Mouse (Mus musculus): ENCODE data around the gene Tspan7. TPM values are rescaled to one million over a fixed set of nuclear protein-coding genes. Genes with fewer than 3 reads are reported as not detected.

Tspan7 gene
- total and polyA plus RNA-seq, 2 experiments from 2014 or later = 70.8 to 91.9 TPM

DNA sequence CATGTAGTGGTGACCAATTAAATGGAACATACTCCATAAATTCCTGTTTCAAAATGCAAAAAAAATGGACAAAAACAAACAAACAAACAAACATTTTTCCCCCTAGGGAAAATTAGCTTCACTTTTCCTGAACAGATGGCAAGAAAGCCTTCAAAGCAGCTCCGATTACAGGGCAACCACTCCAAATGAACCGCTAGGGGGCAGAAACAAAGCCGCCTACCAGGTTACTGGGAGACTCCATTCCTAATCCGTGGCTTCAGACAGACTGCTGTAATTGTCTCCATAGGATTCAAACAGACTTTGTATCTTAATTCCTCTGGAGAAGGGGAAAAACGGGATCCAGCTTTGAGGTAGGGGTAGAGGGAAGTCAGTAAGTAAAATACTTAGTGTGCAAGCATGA lies 132.2 kb downstream of the Tspan7 start:
- 17% methylated on average over 5 of the region's 5 CpGs for WGBS
- peak; percentile 13 for DNase-seq (ENCODE audit: low spot score)

DNA sequence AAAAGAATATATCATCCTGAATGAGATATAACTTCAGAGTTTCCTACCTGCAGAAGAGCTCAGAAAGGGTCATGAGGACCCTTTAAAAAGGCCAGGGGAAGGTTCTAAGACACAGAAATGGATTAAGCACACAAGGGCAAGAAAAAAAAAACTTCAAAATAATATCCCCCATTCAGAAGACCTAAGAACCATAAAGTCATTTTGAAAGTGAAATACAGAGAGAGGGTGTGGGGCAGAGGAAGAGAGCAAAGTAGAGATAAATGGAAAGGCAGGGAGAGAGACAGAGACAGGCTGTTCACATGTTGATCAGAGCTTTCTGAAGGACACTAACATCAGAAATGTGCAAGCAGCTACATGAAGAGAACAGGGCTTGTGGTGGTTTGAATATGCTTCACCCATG lies 156.1 kb downstream of the Tspan7 start:
- no peaks in the 10 kb centered on the region for H3K4me1 ChIP-seq (ENCODE audit: control insufficient read depth, insufficient read depth)
- DNase-seq (ENCODE audit: low spot score) (no peak), ATAC-seq (ENCODE audit: insufficient read depth, low read depth) (no peak)
- H3K4me2 ChIP-seq (ENCODE audit: low read depth, low read length) = no peak overlapping the region
- no peaks in the 10 kb centered on the region for H3K9me3 ChIP-seq (replicated peaks; ENCODE audit: control insufficient read depth, low read length)
- no peak for TF ChIP-seq CTCF (IDR thresholded peaks at IDR 0.05; ENCODE audit: low read depth)
- TF ChIP-seq EP300 (IDR thresholded peaks at IDR 0.05; ENCODE audit: low read depth) = no peak
- no peak overlapping the region for H3K4me3 ChIP-seq (ENCODE audit: low read depth, low read length)
- H3K27me3 ChIP-seq (ENCODE audit: control insufficient read depth, insufficient read depth, low read length) = no peaks in the 10 kb centered on the region
- no peak overlapping the region for H3K9ac ChIP-seq (replicated peaks; ENCODE audit: low read depth, low read length)
- H3K27ac ChIP-seq (ENCODE audit: low read depth) = no peak overlapping the region
- no peaks in the 10 kb centered on the region for H3K36me3 ChIP-seq (replicated peaks; ENCODE audit: control insufficient read depth, insufficient read depth, low read length)

More for the DNA sequence above, 132.2 kb downstream of the Tspan7 start:
- ATAC-seq (ENCODE audit: insufficient read depth, low read depth) = no peak
- Histone ChIP-seq H3K27me3 (ENCODE audit: control insufficient read depth, insufficient read depth, low read length) (no peaks in the 10 kb centered on the region), H3K4me1 (ENCODE audit: control insufficient read depth, insufficient read depth) (no peaks in the 10 kb centered on the region), H3K36me3 (replicated peaks; ENCODE audit: control insufficient read depth, insufficient read depth, low read length) (no peaks in the 10 kb centered on the region), H3K9ac (replicated peaks; ENCODE audit: low read depth, low read length) (no peak overlapping the region), H3K4me3 (ENCODE audit: low read depth, low read length) (no peak overlapping the region), H3K4me2 (ENCODE audit: low read depth, low read length) (no peak overlapping the region), H3K27ac (ENCODE audit: low read depth) (no peak overlapping the region), H3K9me3 (replicated peaks; ENCODE audit: control insufficient read depth, low read length) (no peaks in the 10 kb centered on the region)
- TF ChIP-seq EP300 (IDR thresholded peaks at IDR 0.05; ENCODE audit: low read depth) (no peak), CTCF (IDR thresholded peaks at IDR 0.05; ENCODE audit: low read depth) (peak; percentile 41)

Other genes starting within 250 kb of the Tspan7 start
- not detected in 2 replicates for gene Otc, start 232.9 kb upstream of the Tspan7 start, total RNA-seq (2014; rRNA removed; ENCODE audit: low replicate concordance)
- not detected in 2 replicates for gene Otc, start 232.9 kb upstream of the Tspan7 start, polyA plus RNA-seq (2015; fragmentation: Nextera tagmentation; extraction: Ambion mirVana)
- gene Mid1ip1, start 229.9 kb downstream of the Tspan7 start, total RNA-seq (2014; rRNA removed; ENCODE audit: low replicate concordance) = 34.4 and 81.4 TPM in 2 replicates
- gene Mid1ip1, start 229.9 kb downstream of the Tspan7 start, polyA plus RNA-seq (2015; fragmentation: Nextera tagmentation; extraction: Ambion mirVana) = 27.3 and 29.7 TPM in 2 replicates

All from heart, postnatal 0 days (tissue).